Mouse (Mus musculus): ENCODE data around the gene Dnah11. TPM values are rescaled to one million over a fixed set of nuclear protein-coding genes. Genes with fewer than 3 reads are reported as not detected.
A peak's percentile ranks its signal among the peaks of the same experiment; 100 is the strongest.

The Dnah11 gene
- polyA plus RNA-seq, 1 experiment from 2014 or later, result 0.74 TPM

DNA sequence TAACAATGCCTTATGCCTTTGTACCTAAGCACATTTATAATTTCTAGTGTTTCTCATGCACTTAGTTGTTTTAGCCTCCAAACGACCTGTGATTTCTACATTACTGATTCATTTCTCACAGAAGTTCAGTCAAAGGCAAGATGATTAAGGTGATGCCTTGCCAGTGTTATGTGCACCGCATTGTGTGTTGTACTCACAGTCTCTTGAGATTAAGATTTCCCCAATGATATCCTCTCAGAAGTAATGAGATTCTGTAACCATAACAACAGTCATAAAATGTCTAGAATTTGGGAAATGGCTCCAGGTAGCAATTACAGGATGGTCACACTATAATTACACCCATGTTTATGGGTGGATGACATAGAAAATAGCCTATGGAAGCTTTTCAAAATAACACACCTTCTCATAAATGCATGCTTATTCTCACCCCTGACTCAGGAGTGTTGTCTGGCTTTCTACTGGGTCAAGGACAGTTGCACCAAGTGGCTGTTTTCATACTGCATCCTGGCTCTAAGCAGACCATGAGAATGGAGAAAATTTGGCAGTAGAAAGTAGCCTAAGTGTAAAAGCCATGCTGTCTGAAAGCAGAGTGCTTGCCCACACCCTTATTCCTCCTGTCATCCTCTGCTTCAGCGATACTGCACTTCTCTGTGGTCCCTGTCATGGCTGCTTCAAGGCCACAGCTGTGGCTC, 126.5 kb downstream of the Dnah11 start:
- ATAC-seq (ENCODE audit: low FRiP score), result no peak
- Histone ChIP-seq H3K4me1 (replicated peaks; ENCODE audit: control insufficient read depth, insufficient read depth, low read length) (0 out of 2 replicates have a peak, but pooled peaks cover 4% of the 10 kb centered on the region), H3K9me3 (ENCODE audit: control insufficient read depth, low read length) (no peaks in the 10 kb centered on the region), H3K27me3 (ENCODE audit: control insufficient read depth, insufficient read depth, low read length) (no peaks in the 10 kb centered on the region), H3K4me3 (replicated peaks; ENCODE audit: low read length) (no peak overlapping the region), H3K4me2 (replicated peaks) (no peak overlapping the region), H3K9ac (no peak overlapping the region), H3K27ac (no peak overlapping the region), H3K36me3 (replicated peaks; ENCODE audit: control insufficient read depth, insufficient read depth) (no peaks in the 10 kb centered on the region)
- WGBS, result 64% methylated on average over 3 of the region's 3 CpGs
- no peak for DNase-seq (ENCODE audit: low spot score)

DNA sequence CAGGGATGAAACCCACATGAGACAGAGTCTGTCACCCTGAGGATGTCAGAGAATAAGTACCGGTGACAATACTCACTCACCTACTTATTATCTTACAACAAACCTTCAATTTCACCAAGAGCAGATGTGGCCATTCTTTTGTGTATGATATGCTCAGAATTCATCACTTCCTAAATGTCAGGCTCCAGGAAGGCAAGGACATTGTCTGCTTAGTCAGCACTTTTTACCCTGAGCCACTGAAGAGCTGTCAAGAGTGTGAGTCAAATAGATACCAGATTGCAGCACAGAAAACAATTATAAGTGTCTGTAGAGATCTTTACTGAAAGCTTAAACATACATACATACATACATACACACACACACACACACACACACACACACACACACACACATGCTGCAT, 127.2 kb downstream of the Dnah11 start:
- no peaks in the 10 kb centered on the region for H3K36me3 ChIP-seq (replicated peaks; ENCODE audit: control insufficient read depth, insufficient read depth)
- H3K4me3 ChIP-seq (replicated peaks; ENCODE audit: low read length), result no peak overlapping the region
- no peaks in the 10 kb centered on the region for H3K9me3 ChIP-seq (ENCODE audit: control insufficient read depth, low read length)
- no peak overlapping the region for H3K9ac ChIP-seq
- no peak overlapping the region for H3K27ac ChIP-seq
- DNase-seq (ENCODE audit: low spot score), result no peak
- no peak overlapping the region for H3K4me2 ChIP-seq (replicated peaks)
- no peaks in the 10 kb centered on the region for H3K27me3 ChIP-seq (ENCODE audit: control insufficient read depth, insufficient read depth, low read length)
- 0 out of 2 replicates have a peak, but pooled peaks cover 4% of the 10 kb centered on the region for H3K4me1 ChIP-seq (replicated peaks; ENCODE audit: control insufficient read depth, insufficient read depth, low read length)
- no peak for ATAC-seq (ENCODE audit: low FRiP score)
- 70% methylated on average over 1 of the region's 1 CpGs for WGBS

DNA sequence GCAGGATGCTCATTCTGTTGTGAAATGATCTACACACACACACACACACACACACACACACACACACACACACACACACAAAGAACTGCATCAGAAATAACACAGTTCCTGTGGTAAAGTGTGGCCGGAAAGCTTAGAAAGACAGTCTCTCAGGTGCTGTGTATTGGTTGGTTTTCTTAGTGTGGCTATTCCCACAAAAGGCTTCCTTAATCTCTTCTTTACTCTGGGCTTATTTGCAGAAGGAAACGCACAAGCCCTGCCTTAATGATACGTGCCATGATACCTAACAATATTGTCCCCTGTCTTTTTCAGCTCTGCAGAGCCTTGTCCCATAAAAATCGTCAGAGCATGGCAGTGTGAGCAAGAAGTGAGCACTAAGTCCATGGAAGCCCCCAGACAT, 130.1 kb downstream of the Dnah11 start:
- Histone ChIP-seq H3K9ac (no peak overlapping the region), H3K9me3 (ENCODE audit: control insufficient read depth, low read length) (no peaks in the 10 kb centered on the region), H3K4me2 (replicated peaks) (no peak overlapping the region), H3K27ac (no peak overlapping the region), H3K4me3 (replicated peaks; ENCODE audit: low read length) (no peak overlapping the region), H3K36me3 (replicated peaks; ENCODE audit: control insufficient read depth, insufficient read depth) (no peaks in the 10 kb centered on the region), H3K4me1 (replicated peaks; ENCODE audit: control insufficient read depth, insufficient read depth, low read length) (0 out of 2 replicates have a peak, but pooled peaks cover 4% of the 10 kb centered on the region), H3K27me3 (ENCODE audit: control insufficient read depth, insufficient read depth, low read length) (no peaks in the 10 kb centered on the region)
- ATAC-seq (ENCODE audit: low FRiP score) (no peak), DNase-seq (ENCODE audit: low spot score) (no peak)
- 80% methylated on average over 4 of the region's 4 CpGs for WGBS

DNA sequence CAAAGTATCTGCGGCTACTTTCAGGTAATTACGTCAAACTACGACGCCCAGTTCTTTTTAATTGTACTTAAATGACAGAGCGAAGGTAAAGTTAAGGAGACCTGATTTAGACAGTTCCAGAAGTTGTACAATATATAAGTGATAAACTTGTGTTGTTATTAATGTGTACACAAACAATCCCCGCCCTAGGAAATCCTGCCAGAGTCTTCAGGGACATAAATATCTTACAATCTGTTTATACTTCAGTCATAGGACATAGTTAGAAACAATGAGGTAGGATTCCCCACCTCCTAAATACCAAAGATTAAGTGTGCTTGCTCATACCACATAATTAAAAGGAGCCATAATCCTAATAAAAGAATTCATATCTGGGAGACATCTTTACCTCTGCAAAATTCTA, 136.5 kb downstream of the Dnah11 start:
- Histone ChIP-seq H3K4me1 (replicated peaks; ENCODE audit: control insufficient read depth, insufficient read depth, low read length) (no peaks in the 10 kb centered on the region), H3K36me3 (replicated peaks; ENCODE audit: control insufficient read depth, insufficient read depth) (no peaks in the 10 kb centered on the region), H3K9ac (no peak overlapping the region), H3K27ac (no peak overlapping the region), H3K4me3 (replicated peaks; ENCODE audit: low read length) (no peak overlapping the region), H3K4me2 (replicated peaks) (no peak overlapping the region), H3K9me3 (ENCODE audit: control insufficient read depth, low read length) (no peaks in the 10 kb centered on the region), H3K27me3 (ENCODE audit: control insufficient read depth, insufficient read depth, low read length) (no peaks in the 10 kb centered on the region)
- DNase-seq (ENCODE audit: low spot score) (no peak), ATAC-seq (ENCODE audit: low FRiP score) (no peak)
- WGBS, result 93% methylated on average over 6 of the region's 6 CpGs

DNA sequence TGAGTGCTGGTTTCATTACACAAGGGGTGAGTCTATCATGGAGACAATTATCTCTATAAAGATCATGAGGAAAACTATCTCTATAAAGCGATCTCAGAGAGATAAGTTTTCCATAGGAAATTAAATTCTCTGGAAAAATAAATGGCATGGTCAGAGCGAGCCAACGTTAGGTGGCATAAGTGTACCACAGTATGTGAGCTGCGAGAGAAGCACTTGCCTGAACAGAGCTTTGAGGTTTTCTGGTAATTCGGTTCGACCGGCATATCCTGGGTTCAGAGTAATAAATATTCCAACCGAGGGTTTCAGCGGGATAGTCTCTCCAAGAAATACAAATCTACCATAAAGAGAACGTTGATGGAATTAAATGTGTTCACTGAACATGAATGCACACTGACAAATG, 142.0 kb downstream of the Dnah11 start:
- H3K27me3 ChIP-seq (ENCODE audit: control insufficient read depth, insufficient read depth, low read length), result no peaks in the 10 kb centered on the region
- no peak overlapping the region for H3K4me2 ChIP-seq (replicated peaks)
- no peaks in the 10 kb centered on the region for H3K9me3 ChIP-seq (ENCODE audit: control insufficient read depth, low read length)
- ATAC-seq (ENCODE audit: low FRiP score), result no peak
- no peaks in the 10 kb centered on the region for H3K36me3 ChIP-seq (replicated peaks; ENCODE audit: control insufficient read depth, insufficient read depth)
- 67% methylated on average over 10 of the region's 10 CpGs for WGBS
- no peak overlapping the region for H3K27ac ChIP-seq
- peak; percentile 29 for DNase-seq (ENCODE audit: low spot score)
- no peaks in the 10 kb centered on the region for H3K4me1 ChIP-seq (replicated peaks; ENCODE audit: control insufficient read depth, insufficient read depth, low read length)
- H3K9ac ChIP-seq, result no peak overlapping the region
- no peak overlapping the region for H3K4me3 ChIP-seq (replicated peaks; ENCODE audit: low read length)

DNA sequence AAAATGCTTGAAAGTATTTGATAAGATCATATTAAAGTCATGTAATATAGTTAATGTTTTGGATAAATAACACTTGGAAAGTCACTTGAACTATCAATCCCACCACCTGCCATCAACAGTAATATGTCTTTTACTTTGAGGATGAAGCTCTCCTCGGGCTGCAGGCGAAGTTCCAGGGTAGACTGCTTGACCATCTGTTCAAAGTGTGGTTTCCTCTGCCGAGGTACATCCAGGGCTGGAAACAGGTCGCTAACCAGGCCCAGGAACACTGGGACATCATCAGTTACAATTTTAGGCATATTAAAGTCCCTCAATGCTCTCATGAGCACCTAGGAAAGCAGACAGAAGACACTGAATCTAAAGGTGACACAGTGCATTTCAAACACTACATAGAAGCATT, 153.5 kb downstream of the Dnah11 start:
- DNase-seq (ENCODE audit: low spot score), result no peak
- H3K4me3 ChIP-seq (replicated peaks; ENCODE audit: low read length), result no peak overlapping the region
- no peaks in the 10 kb centered on the region for H3K36me3 ChIP-seq (replicated peaks; ENCODE audit: control insufficient read depth, insufficient read depth)
- no peak overlapping the region for H3K27ac ChIP-seq
- no peak overlapping the region for H3K9ac ChIP-seq
- no peaks in the 10 kb centered on the region for H3K27me3 ChIP-seq (ENCODE audit: control insufficient read depth, insufficient read depth, low read length)
- no peaks in the 10 kb centered on the region for H3K4me1 ChIP-seq (replicated peaks; ENCODE audit: control insufficient read depth, insufficient read depth, low read length)
- no peak for ATAC-seq (ENCODE audit: low FRiP score)
- no peak overlapping the region for H3K4me2 ChIP-seq (replicated peaks)
- 89% methylated on average over 4 of the region's 4 CpGs for WGBS
- H3K9me3 ChIP-seq (ENCODE audit: control insufficient read depth, low read length), result no peaks in the 10 kb centered on the region

DNA sequence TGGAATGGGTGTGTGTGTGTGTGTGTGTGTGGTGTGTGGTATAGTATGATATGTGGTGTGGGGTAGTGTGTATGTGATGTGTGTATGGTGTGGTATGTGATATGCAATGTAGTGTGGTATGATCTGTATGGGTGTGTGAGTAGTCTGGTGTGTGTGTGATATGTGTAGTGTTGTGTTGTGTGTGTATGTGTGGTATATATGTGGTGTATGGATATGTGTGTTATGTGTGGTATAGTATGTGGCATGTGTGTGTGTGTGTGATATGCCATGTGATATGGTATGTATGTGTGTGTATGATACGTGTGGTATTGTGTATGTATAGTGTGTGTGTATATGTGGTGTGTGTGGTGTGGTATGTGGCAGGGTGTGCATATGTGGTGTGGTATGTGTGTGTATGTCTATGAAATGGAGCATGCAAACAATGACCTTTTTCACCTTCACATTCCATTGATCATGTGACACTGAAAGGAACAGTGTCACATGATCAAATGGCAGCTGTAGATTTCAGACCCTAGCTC, 155.7 kb downstream of the Dnah11 start:
- Histone ChIP-seq H3K4me2 (replicated peaks) (no peak overlapping the region), H3K27me3 (ENCODE audit: control insufficient read depth, insufficient read depth, low read length) (no peaks in the 10 kb centered on the region), H3K4me1 (replicated peaks; ENCODE audit: control insufficient read depth, insufficient read depth, low read length) (no peaks in the 10 kb centered on the region), H3K9ac (no peak overlapping the region), H3K4me3 (replicated peaks; ENCODE audit: low read length) (no peak overlapping the region), H3K27ac (no peak overlapping the region), H3K36me3 (replicated peaks; ENCODE audit: control insufficient read depth, insufficient read depth) (no peaks in the 10 kb centered on the region), H3K9me3 (ENCODE audit: control insufficient read depth, low read length) (no peaks in the 10 kb centered on the region)
- ATAC-seq (ENCODE audit: low FRiP score) (no peak), DNase-seq (ENCODE audit: low spot score) (no peak)
- 94% methylated on average over 1 of the region's 1 CpGs for WGBS

DNA sequence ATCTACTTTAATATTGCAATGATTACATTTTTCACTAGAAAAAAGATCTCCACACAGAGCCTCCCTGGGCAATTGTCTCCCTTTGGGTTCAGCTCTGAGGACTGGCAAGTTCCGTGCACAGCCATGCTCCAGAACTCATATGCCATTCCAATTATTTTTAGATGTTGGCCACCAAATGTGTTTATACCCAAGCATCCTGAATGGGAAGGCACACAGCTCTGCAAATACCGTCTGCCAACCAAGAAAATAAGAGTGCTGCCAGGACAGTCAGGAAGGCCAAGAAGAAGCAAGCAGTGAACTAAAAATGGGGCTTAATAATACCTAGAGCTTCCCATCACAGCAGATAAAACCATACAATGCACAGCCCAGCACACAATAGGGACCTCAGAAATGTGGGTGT, 156.6 kb downstream of the Dnah11 start:
- H3K4me2 ChIP-seq (replicated peaks), result no peak overlapping the region
- no peak overlapping the region for H3K27ac ChIP-seq
- WGBS, result 94% methylated on average over 2 of the region's 2 CpGs
- no peak for ATAC-seq (ENCODE audit: low FRiP score)
- H3K9me3 ChIP-seq (ENCODE audit: control insufficient read depth, low read length), result no peaks in the 10 kb centered on the region
- no peaks in the 10 kb centered on the region for H3K27me3 ChIP-seq (ENCODE audit: control insufficient read depth, insufficient read depth, low read length)
- H3K36me3 ChIP-seq (replicated peaks; ENCODE audit: control insufficient read depth, insufficient read depth), result no peaks in the 10 kb centered on the region
- H3K4me1 ChIP-seq (replicated peaks; ENCODE audit: control insufficient read depth, insufficient read depth, low read length), result no peaks in the 10 kb centered on the region
- H3K9ac ChIP-seq, result no peak overlapping the region
- H3K4me3 ChIP-seq (replicated peaks; ENCODE audit: low read length), result no peak overlapping the region
- no peak for DNase-seq (ENCODE audit: low spot score)

DNA sequence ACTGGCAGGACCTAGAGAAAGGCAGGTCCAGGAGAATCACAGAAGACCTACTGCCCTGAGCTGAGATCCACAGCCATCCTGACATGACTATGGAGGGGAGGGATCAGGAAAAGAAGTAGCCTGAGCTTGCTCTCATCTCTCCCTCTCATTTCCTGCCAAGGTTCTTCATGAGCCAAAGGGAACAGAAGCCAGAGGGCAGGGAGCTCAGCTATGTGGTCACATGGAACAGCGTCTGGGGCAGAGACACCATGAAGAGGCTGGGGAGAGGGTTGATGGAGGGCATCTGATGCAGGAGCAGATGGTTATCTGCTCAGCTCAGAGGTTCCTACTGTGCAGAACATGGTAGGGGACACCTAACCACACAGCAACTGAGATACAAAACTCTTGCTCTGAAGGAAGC, 163.9 kb downstream of the Dnah11 start:
- H3K27ac ChIP-seq, result no peak overlapping the region
- ATAC-seq (ENCODE audit: low FRiP score) (no peak), DNase-seq (ENCODE audit: low spot score) (no peak)
- WGBS, result 96% methylated on average over 1 of the region's 1 CpGs
- H3K9ac ChIP-seq, result no peak overlapping the region
- no peaks in the 10 kb centered on the region for H3K9me3 ChIP-seq (ENCODE audit: control insufficient read depth, low read length)
- no peaks in the 10 kb centered on the region for H3K27me3 ChIP-seq (ENCODE audit: control insufficient read depth, insufficient read depth, low read length)
- H3K4me3 ChIP-seq (replicated peaks; ENCODE audit: low read length), result no peak overlapping the region
- no peak overlapping the region for H3K4me2 ChIP-seq (replicated peaks)
- H3K36me3 ChIP-seq (replicated peaks; ENCODE audit: control insufficient read depth, insufficient read depth), result no peaks in the 10 kb centered on the region
- no peaks in the 10 kb centered on the region for H3K4me1 ChIP-seq (replicated peaks; ENCODE audit: control insufficient read depth, insufficient read depth, low read length)

DNA sequence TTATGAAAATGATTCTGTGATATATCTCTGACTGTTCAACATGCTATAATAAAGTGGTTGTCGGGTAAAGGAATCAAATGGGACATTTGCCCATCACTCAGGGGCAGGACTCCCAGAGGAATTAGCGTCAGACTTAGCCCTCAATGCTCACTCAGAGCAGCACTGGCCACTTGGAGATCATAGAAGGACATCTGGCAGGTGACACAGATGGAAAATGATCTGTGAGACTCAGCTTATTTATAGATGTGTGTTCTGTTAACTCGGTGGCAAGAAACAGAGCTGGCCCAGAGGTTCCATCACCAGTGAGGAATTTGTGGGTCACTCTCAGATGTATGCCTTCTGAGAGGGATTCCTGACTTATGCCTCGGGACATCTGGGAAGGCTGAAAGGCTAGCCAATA, 173.1 kb downstream of the Dnah11 start:
- ATAC-seq (ENCODE audit: low FRiP score), result no peak

More for the DNA sequence above, 173.1 kb downstream of the Dnah11 start:
- H3K36me3 ChIP-seq (replicated peaks; ENCODE audit: control insufficient read depth, insufficient read depth), result no peaks in the 10 kb centered on the region
- H3K9me3 ChIP-seq (ENCODE audit: control insufficient read depth, low read length), result no peaks in the 10 kb centered on the region
- no peaks in the 10 kb centered on the region; the same call in 1 of the 2 replicates for H3K27me3 ChIP-seq (ENCODE audit: control insufficient read depth, insufficient read depth, low read length)
- H3K4me3 ChIP-seq (replicated peaks; ENCODE audit: low read length), result no peak overlapping the region
- H3K27ac ChIP-seq, result no peak overlapping the region
- no peak overlapping the region for H3K4me2 ChIP-seq (replicated peaks)
- no peak for DNase-seq (ENCODE audit: low spot score)
- 78% methylated on average over 4 of the region's 4 CpGs for WGBS
- H3K9ac ChIP-seq, result no peak overlapping the region
- H3K4me1 ChIP-seq (replicated peaks; ENCODE audit: control insufficient read depth, insufficient read depth, low read length), result no peaks in the 10 kb centered on the region

All from hindbrain, embryonic 14.5 days (tissue).